Mouse (Mus musculus): ENCODE data around the gene Bcl7c. TPM values are rescaled to one million over a fixed set of nuclear protein-coding genes. Genes with fewer than 3 reads are reported as not detected.
"Not testable (repeated sequence)": the region's sequence is repeated elsewhere in the genome, so short reads cannot be mapped to it uniquely, and the experiment has no call there.

The Bcl7c gene
- polyA plus RNA-seq, 1 experiment from 2014 or later = 36.0 TPM

- WGBS = 95% methylated on average over 4 of the region's 4 CpGs
- no peaks in the 10 kb centered on the region for H3K4me1 ChIP-seq (ENCODE audit: control insufficient read depth, insufficient read depth, low read length)
- H3K9me3 ChIP-seq (ENCODE audit: control insufficient read depth, low read length) = no peaks in the 10 kb centered on the region
- no peak overlapping the region for H3K4me3 ChIP-seq (ENCODE audit: low read depth, low read length)
- no peak for ATAC-seq (ENCODE audit: low read depth)
- H3K4me2 ChIP-seq (ENCODE audit: low read depth, low read length) = no peak overlapping the region
- H3K27ac ChIP-seq (ENCODE audit: low read depth, low read length) = no peak overlapping the region
- H3K9ac ChIP-seq (replicated peaks; ENCODE audit: low read depth, low read length) = no peak overlapping the region
- H3K27me3 ChIP-seq (ENCODE audit: control insufficient read depth, insufficient read depth, low read length) = no peaks in the 10 kb centered on the region
- no peaks in the 10 kb centered on the region for H3K36me3 ChIP-seq (ENCODE audit: control insufficient read depth, insufficient read depth, low read length)
These were observed 82.3 kb downstream of the Bcl7c start for GRCm38 (mm10) chr7:127626471-127626870.

- no peaks in the 10 kb centered on the region for H3K36me3 ChIP-seq (ENCODE audit: control insufficient read depth, insufficient read depth, low read length)
These were observed 82.7 kb downstream of the Bcl7c start for GRCm38 (mm10) chr7:127626039-127626438.

GRCm38 (mm10) chr7:127618402-127618801 is 90.3 kb downstream of the Bcl7c start:
- H3K9ac ChIP-seq (replicated peaks; ENCODE audit: low read depth, low read length); H3K4me3 ChIP-seq (ENCODE audit: low read depth, low read length); H3K27me3 ChIP-seq (ENCODE audit: control insufficient read depth, insufficient read depth, low read length); H3K27ac ChIP-seq (ENCODE audit: low read depth, low read length); H3K9me3 ChIP-seq (ENCODE audit: control insufficient read depth, low read length); ATAC-seq (ENCODE audit: low read depth); H3K4me2 ChIP-seq (ENCODE audit: low read depth, low read length); H3K36me3 ChIP-seq (ENCODE audit: control insufficient read depth, insufficient read depth, low read length): not testable (repeated sequence)
- H3K4me1 ChIP-seq (ENCODE audit: control insufficient read depth, insufficient read depth, low read length) = peaks cover 12% of the 10 kb centered on the region; the same call in 1 of the 2 replicates
- WGBS = 89% methylated on average over 7 of the region's 8 CpGs

More at GRCm38 (mm10) chr7:127626039-127626438, 82.7 kb downstream of the Bcl7c start:
- Histone ChIP-seq H3K9me3 (ENCODE audit: control insufficient read depth, low read length) (no peaks in the 10 kb centered on the region), H3K4me2 (ENCODE audit: low read depth, low read length) (no peak overlapping the region), H3K27ac (ENCODE audit: low read depth, low read length) (no peak overlapping the region), H3K4me3 (ENCODE audit: low read depth, low read length) (no peak overlapping the region), H3K4me1 (ENCODE audit: control insufficient read depth, insufficient read depth, low read length) (no peaks in the 10 kb centered on the region), H3K9ac (replicated peaks; ENCODE audit: low read depth, low read length) (no peak overlapping the region), H3K27me3 (ENCODE audit: control insufficient read depth, insufficient read depth, low read length) (no peaks in the 10 kb centered on the region)
- 98% methylated on average over 7 of the region's 7 CpGs for WGBS
- no peak for ATAC-seq (ENCODE audit: low read depth)

- H3K9ac ChIP-seq (replicated peaks; ENCODE audit: low read depth, low read length) = no peak overlapping the region
- 22% methylated on average over 2 of the region's 2 CpGs for WGBS
- no peaks in the 10 kb centered on the region for H3K36me3 ChIP-seq (ENCODE audit: control insufficient read depth, insufficient read depth, low read length)
- H3K4me2 ChIP-seq (ENCODE audit: low read depth, low read length) = no peak overlapping the region
- no peak overlapping the region for H3K4me3 ChIP-seq (ENCODE audit: low read depth, low read length)
- peaks cover 14% of the 10 kb centered on the region; the same call in 1 of the 2 replicates for H3K4me1 ChIP-seq (ENCODE audit: control insufficient read depth, insufficient read depth, low read length)
- H3K9me3 ChIP-seq (ENCODE audit: control insufficient read depth, low read length) = no peaks in the 10 kb centered on the region
- no peak for ATAC-seq (ENCODE audit: low read depth)
- no peaks in the 10 kb centered on the region; the same call in 1 of the 2 replicates for H3K27me3 ChIP-seq (ENCODE audit: control insufficient read depth, insufficient read depth, low read length)
- H3K27ac ChIP-seq (ENCODE audit: low read depth, low read length) = no peak overlapping the region
These were observed 90.8 kb downstream of the Bcl7c start for GRCm38 (mm10) chr7:127617962-127618361.

- no peak overlapping the region for H3K4me3 ChIP-seq (ENCODE audit: low read depth, low read length)
- no peak overlapping the region for H3K27ac ChIP-seq (ENCODE audit: low read depth, low read length)
- H3K9me3 ChIP-seq (ENCODE audit: control insufficient read depth, low read length) = no peaks in the 10 kb centered on the region
- no peak for ATAC-seq (ENCODE audit: low read depth)
- WGBS = 73% methylated on average over 1 of the region's 1 CpGs
- H3K27me3 ChIP-seq (ENCODE audit: control insufficient read depth, insufficient read depth, low read length) = no peaks in the 10 kb centered on the region; the same call in 1 of the 2 replicates
- H3K9ac ChIP-seq (replicated peaks; ENCODE audit: low read depth, low read length) = no peak overlapping the region
- H3K4me1 ChIP-seq (ENCODE audit: control insufficient read depth, insufficient read depth, low read length) = peaks cover 14% of the 10 kb centered on the region; the same call in 1 of the 2 replicates
- H3K4me2 ChIP-seq (ENCODE audit: low read depth, low read length) = no peak overlapping the region
- H3K36me3 ChIP-seq (ENCODE audit: control insufficient read depth, insufficient read depth, low read length) = peaks cover 7% of the 10 kb centered on the region
These were observed 91.9 kb downstream of the Bcl7c start for GRCm38 (mm10) chr7:127616881-127617280.

- Histone ChIP-seq H3K36me3 (ENCODE audit: control insufficient read depth, insufficient read depth, low read length) (peaks cover 12% of the 10 kb centered on the region), H3K9ac (replicated peaks; ENCODE audit: low read depth, low read length) (no peak overlapping the region), H3K4me1 (ENCODE audit: control insufficient read depth, insufficient read depth, low read length) (peaks cover 14% of the 10 kb centered on the region; the same call in 1 of the 2 replicates), H3K4me2 (ENCODE audit: low read depth, low read length) (peak overlapping the region; percentile 83), H3K27ac (ENCODE audit: low read depth, low read length) (no peak overlapping the region), H3K9me3 (ENCODE audit: control insufficient read depth, low read length) (no peaks in the 10 kb centered on the region), H3K27me3 (ENCODE audit: control insufficient read depth, insufficient read depth, low read length) (no peaks in the 10 kb centered on the region; the same call in 1 of the 2 replicates), H3K4me3 (ENCODE audit: low read depth, low read length) (peak overlapping the region; percentile 90; the same call in 1 of the 2 replicates)
- ATAC-seq (ENCODE audit: low read depth) = no peak
- 55% methylated on average over 1 of the region's 1 CpGs for WGBS
These were observed 92.4 kb downstream of the Bcl7c start for GRCm38 (mm10) chr7:127616336-127616735.

- H3K36me3 ChIP-seq (ENCODE audit: control insufficient read depth, insufficient read depth, low read length) = peaks cover 24% of the 10 kb centered on the region
- peak within 1 kb of the TSS; percentile 86 for H3K9ac ChIP-seq (replicated peaks; ENCODE audit: low read depth, low read length)
- under 1% methylated on average over 40 of the region's 50 CpGs for WGBS
- ATAC-seq (ENCODE audit: low read depth) = peak; percentile 90
- peak within 1 kb of the TSS; percentile 83 for H3K4me2 ChIP-seq (ENCODE audit: low read depth, low read length)
- peaks cover 14% of the 10 kb centered on the region; the same call in 1 of the 2 replicates for H3K4me1 ChIP-seq (ENCODE audit: control insufficient read depth, insufficient read depth, low read length)
- H3K27me3 ChIP-seq (ENCODE audit: control insufficient read depth, insufficient read depth, low read length) = no peaks in the 10 kb centered on the region; the same call in 1 of the 2 replicates
- H3K9me3 ChIP-seq (ENCODE audit: control insufficient read depth, low read length) = no peaks in the 10 kb centered on the region
- H3K27ac ChIP-seq (ENCODE audit: low read depth, low read length) = peak within 1 kb of the TSS; percentile 77
- peak within 1 kb of the TSS; percentile 90 for H3K4me3 ChIP-seq (ENCODE audit: low read depth, low read length)
These were observed 93.6 kb downstream of the Bcl7c start, which contains the start of gene Zfp629 for GRCm38 (mm10) chr7:127614891-127615843. Zfp629 (minus strand) TSS chr7:127615797.

GRCm38 (mm10) chr7:127614511-127614890 is 94.2 kb downstream of the Bcl7c start:
- Histone ChIP-seq H3K36me3 (ENCODE audit: control insufficient read depth, insufficient read depth, low read length) (peaks cover 30% of the 10 kb centered on the region), H3K27ac (ENCODE audit: low read depth, low read length) (peak overlapping the region; percentile 77), H3K27me3 (ENCODE audit: control insufficient read depth, insufficient read depth, low read length) (no peaks in the 10 kb centered on the region; the same call in 1 of the 2 replicates), H3K9ac (replicated peaks; ENCODE audit: low read depth, low read length) (peak overlapping the region; percentile 86), H3K4me2 (ENCODE audit: low read depth, low read length) (peak overlapping the region; percentile 83), H3K4me1 (ENCODE audit: control insufficient read depth, insufficient read depth, low read length) (peaks cover 14% of the 10 kb centered on the region; the same call in 1 of the 2 replicates), H3K4me3 (ENCODE audit: low read depth, low read length) (peak overlapping the region; percentile 90), H3K9me3 (ENCODE audit: control insufficient read depth, low read length) (no peaks in the 10 kb centered on the region)
- peak; percentile 9; the same call in 1 of the 2 replicates for ATAC-seq (ENCODE audit: low read depth)
- WGBS = under 1% methylated on average over 23 of the region's 44 CpGs

- H3K27ac ChIP-seq (ENCODE audit: low read depth, low read length) = no peak overlapping the region
- H3K4me2 ChIP-seq (ENCODE audit: low read depth, low read length) = peak overlapping the region; percentile 83
- no peaks in the 10 kb centered on the region; the same call in 1 of the 2 replicates for H3K27me3 ChIP-seq (ENCODE audit: control insufficient read depth, insufficient read depth, low read length)
- WGBS = 24% methylated on average over 8 of the region's 8 CpGs
- H3K9ac ChIP-seq (replicated peaks; ENCODE audit: low read depth, low read length) = peak overlapping the region; percentile 86
- H3K36me3 ChIP-seq (ENCODE audit: control insufficient read depth, insufficient read depth, low read length) = peaks cover 34% of the 10 kb centered on the region
- peaks cover 14% of the 10 kb centered on the region; the same call in 1 of the 2 replicates for H3K4me1 ChIP-seq (ENCODE audit: control insufficient read depth, insufficient read depth, low read length)
- no peaks in the 10 kb centered on the region for H3K9me3 ChIP-seq (ENCODE audit: control insufficient read depth, low read length)
- peak overlapping the region; percentile 90 for H3K4me3 ChIP-seq (ENCODE audit: low read depth, low read length)
- no peak for ATAC-seq (ENCODE audit: low read depth)
These were observed 94.6 kb downstream of the Bcl7c start for GRCm38 (mm10) chr7:127614091-127614490.

Data from neural tube, embryonic 14.5 days (tissue).